Mouse (Mus musculus) E14TG2a.4 (cell line): ENCODE data around the gene Tlr9.

Source experiments
- CTCF ChIP-seq: conservative IDR thresholded peaks from 2 replicates; pipeline ENCODE4 v1.5.1; 2014; ENCODE audit warnings: low read length
- POU5F1 ChIP-seq: IDR thresholded peaks from 2 replicates; pipeline ENCODE4 v1.6.1; 2014; ENCODE audit warnings: low read length, borderline replicate concordance

GRCm38 (mm10) chr9:106236818-106237211 is 14.4 kb downstream of the Tlr9 start:
- TF ChIP-seq CTCF = no peak
- TF ChIP-seq POU5F1 = no peak
